Mouse (Mus musculus) midbrain, embryonic 11.5 days (tissue): ENCODE data around the gene Elf5. TPM values are rescaled to one million over a fixed set of nuclear protein-coding genes. Genes with fewer than 3 reads are reported as not detected.

Experiments
- ATAC-seq: fragments of 200-750 bp; cut with Nextera tagmentation; 2 replicates; pipeline ENCODE4 v1.8.0; 2017; ENCODE audit warnings: moderate TSS enrichment, moderate library complexity; ENCODE audit not compliant: low FRiP score
- DNase-seq: peaks from one replicate; pipeline ENCODE4 v3.0.0; 2015; ENCODE audit warnings: low spot score; ENCODE audit errors: missing footprints
- H3K27ac ChIP-seq: fragments of 300-500 bp; sonication (generic); 2 replicates; pipeline ENCODE4 v1.5.1; 2014; ENCODE audit warnings: low read depth, low read length
- H3K27me3 ChIP-seq: fragments of 300-500 bp; sonication (generic); 2 replicates; pipeline ENCODE4 v1.6.1; 2014; ENCODE audit warnings: mild to moderate bottlenecking, low read length, moderate library complexity, mixed read lengths; ENCODE audit not compliant: control insufficient read depth, insufficient read depth
- H3K36me3 ChIP-seq: fragments of 300-500 bp; sonication (generic); 2 replicates; pipeline ENCODE4 v1.6.1; 2014; ENCODE audit warnings: mild to moderate bottlenecking, low read length, moderate library complexity, mixed read lengths; ENCODE audit not compliant: control insufficient read depth, insufficient read depth
- H3K4me1 ChIP-seq: fragments of 300-500 bp; sonication (generic); 2 replicates; pipeline ENCODE4 v1.6.1; 2014; ENCODE audit warnings: low read length; ENCODE audit not compliant: control insufficient read depth, insufficient read depth
- H3K4me2 ChIP-seq: fragments of 300-500 bp; sonication (generic); 2 replicates; pipeline ENCODE4 v1.6.1; 2014; ENCODE audit warnings: mild to moderate bottlenecking, moderate library complexity
- H3K4me3 ChIP-seq: fragments of 300-500 bp; sonication (generic); 2 replicates; pipeline ENCODE4 v1.5.1; 2014; ENCODE audit warnings: low read depth, low read length
- H3K9ac ChIP-seq: fragments of 300-500 bp; sonication (generic); 2 replicates; pipeline ENCODE4 v1.6.1; 2014; ENCODE audit warnings: low read length
- H3K9me3 ChIP-seq: fragments of 300-500 bp; sonication (generic); 2 replicates; pipeline ENCODE4 v1.6.1; 2016; ENCODE audit warnings: low read length; ENCODE audit not compliant: control insufficient read depth
- WGBS: fragments of 180-500 bp; shearing (Covaris S2); extraction: QIAGEN DNeasy Blood & Tissue Kit; methylation state at CpG from one replicate; pipeline ENCODE4 v1.1.7; 2014; 5-methylcytosine and 5-hydroxymethylcytosine counted together
- polyA plus RNA-seq: library from polyadenylated mRNA; unstranded; fragments of >200 nt; fragmentation: Nextera tagmentation; extraction: Ambion mirVana; gene quantifications from 2 replicates; pipeline ENCODE4 v1.2.1, GENCODE M21; 2014

Elf5 gene
- polyA plus RNA-seq, 1 experiment from 2014 or later: not detected

DNA sequence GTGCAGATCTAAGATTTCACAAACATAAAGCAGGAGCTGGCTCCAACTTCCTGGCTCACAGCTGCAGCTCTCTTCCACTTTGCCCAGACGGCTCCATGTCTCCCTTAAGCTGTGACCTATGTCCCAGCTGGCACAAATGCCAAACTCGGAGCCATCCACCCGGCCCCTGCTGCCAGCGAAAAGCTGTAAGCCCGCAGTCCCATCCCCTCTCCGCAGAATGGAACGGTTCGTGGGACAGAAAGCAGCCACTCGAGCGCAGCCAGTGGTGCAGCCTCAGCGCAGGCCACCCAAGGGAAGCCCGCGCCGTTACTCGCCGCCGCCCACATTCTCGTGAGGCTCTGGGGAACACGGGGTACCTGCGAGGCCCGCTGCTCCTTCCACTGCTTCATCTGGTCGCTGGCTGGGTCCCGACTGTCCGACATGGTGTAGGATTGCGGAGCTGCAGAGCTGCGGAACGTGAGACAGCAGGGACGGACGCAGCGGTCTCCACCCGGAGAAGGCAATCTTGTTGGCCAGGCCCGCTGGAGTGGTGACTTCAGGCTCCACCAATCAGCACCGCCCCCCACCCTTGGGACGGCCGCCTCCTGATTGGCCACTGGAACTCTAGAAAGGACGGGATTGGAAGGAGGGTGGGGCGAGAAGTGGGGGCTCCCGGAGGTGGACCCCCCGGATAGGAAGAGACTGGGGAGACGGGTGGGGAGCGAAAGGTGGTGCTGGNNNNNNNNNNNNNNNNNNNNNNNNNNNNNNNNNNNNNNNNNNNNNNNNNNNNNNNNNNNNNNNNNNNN is 73.3 kb downstream of the Elf5 start, which contains the start of gene Cat:
Gene Cat, minus strand, starts transcription at position 544 of the 785 bp plus-strand sequence.
- Histone ChIP-seq H3K27ac (peak within 1 kb of the TSS; percentile 90), H3K27me3 (no peaks in the 10 kb centered on the region), H3K9me3 (no peaks in the 10 kb centered on the region), H3K4me3 (peak within 1 kb of the TSS; percentile 78), H3K9ac (peak within 1 kb of the TSS; percentile 94), H3K36me3 (no peaks in the 10 kb centered on the region), H3K4me2 (peak within 1 kb of the TSS; percentile 73), H3K4me1 (peaks cover 12% of the 10 kb centered on the region)
- peak; percentile 98 for DNase-seq
- peak; percentile 99 for ATAC-seq
- 0% methylated on average over 41 of the region's 41 CpGs for WGBS

DNA sequence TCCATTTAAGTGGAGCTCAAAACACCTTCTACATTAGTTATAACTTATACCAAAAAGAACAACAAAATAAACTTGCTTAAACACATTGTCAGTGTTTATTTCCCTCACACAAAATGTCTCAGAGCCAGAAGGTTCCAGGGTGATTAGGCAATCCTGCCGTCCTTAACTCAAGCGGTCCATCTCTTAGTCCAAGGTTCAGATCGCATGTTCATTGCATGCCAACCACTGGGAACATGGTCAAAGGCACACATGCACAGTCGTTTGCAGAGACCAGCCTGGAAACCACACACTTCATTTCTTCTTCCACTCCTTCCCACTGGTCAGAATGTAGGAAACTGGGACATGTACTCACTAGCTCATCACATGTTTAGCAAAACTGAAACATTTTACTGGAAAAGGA is 81.0 kb downstream of the Elf5 start:
- Histone ChIP-seq H3K27ac (no peak overlapping the region), H3K9ac (no peak overlapping the region), H3K4me3 (no peak overlapping the region), H3K36me3 (no peaks in the 10 kb centered on the region), H3K4me1 (no peaks in the 10 kb centered on the region), H3K4me2 (no peak overlapping the region), H3K9me3 (no peaks in the 10 kb centered on the region), H3K27me3 (no peaks in the 10 kb centered on the region)
- ATAC-seq (no peak), DNase-seq (no peak)
- 90% methylated on average over 4 of the region's 4 CpGs for WGBS

DNA sequence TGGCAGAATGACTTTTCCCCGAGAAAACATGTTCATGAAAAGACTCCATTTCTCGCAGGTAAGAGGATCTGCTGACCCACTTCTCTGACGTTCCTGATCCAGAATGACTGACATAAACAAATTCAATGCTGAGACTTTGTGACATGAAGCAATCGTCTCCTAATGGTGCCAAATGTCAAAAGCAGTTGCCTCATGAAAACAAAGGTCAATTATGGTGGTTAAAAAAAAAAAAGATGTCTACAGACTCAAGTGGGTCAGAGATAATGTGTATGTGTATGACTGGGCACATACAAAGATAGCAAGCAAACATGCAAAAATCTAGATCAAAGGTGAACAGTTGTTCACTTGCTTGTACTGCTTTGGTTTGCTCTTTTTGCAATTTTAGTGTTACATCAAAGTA is 82.3 kb downstream of the Elf5 start:
- Histone ChIP-seq H3K4me2 (no peak overlapping the region), H3K36me3 (no peaks in the 10 kb centered on the region), H3K9me3 (no peaks in the 10 kb centered on the region), H3K27me3 (no peaks in the 10 kb centered on the region), H3K4me3 (no peak overlapping the region), H3K27ac (no peak overlapping the region), H3K9ac (no peak overlapping the region), H3K4me1 (no peaks in the 10 kb centered on the region)
- WGBS: 63% methylated on average over 4 of the region's 4 CpGs
- no peak for ATAC-seq
- DNase-seq: no peak

DNA sequence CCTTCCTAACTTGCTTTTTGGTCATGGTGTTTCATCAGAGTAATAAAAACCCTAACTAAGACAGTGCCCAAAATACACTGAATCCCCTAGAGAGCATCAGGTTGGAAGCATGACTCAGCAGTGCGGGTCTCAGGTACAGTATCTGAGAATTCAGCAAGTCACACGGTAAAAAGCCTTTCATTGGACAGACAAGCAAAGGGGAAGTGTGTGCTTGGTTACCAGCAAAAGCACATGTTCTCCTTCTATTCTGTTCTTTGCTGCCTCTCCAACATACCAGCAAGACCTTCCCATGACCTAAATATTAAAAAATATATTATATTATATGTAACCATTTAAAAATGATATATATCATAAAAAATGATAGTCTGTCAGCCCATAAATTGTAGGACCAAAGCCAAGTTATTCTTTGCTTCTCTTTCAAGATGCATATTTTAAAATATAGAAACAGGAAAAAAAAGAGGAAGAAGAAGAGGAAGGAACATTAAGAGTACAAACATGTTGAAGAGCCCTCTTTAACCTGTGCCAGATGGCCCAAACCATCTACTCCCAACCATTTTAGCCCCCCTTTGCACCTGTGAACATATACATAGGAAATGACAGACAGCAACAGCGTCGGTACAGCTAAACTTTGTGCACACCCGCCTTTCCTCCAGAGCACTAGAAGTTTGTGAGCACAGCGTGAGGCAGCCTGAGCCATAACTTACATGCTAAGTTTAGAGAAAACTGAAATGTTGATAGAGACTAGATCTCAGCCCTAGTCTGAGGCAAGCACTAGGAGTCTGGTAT is 84.3 kb downstream of the Elf5 start:
- H3K36me3 ChIP-seq: no peaks in the 10 kb centered on the region
- no peaks in the 10 kb centered on the region for H3K4me1 ChIP-seq
- DNase-seq (no peak), ATAC-seq (no peak)
- H3K4me3 ChIP-seq: no peak overlapping the region
- WGBS: 91% methylated on average over 6 of the region's 6 CpGs
- H3K27ac ChIP-seq: no peak overlapping the region
- no peaks in the 10 kb centered on the region for H3K9me3 ChIP-seq
- no peaks in the 10 kb centered on the region for H3K27me3 ChIP-seq
- H3K9ac ChIP-seq: no peak overlapping the region
- no peak overlapping the region for H3K4me2 ChIP-seq

Other genes with a start within 250 kb of the Elf5 start
- not detected in 2 replicates for gene Ehf, start 108.4 kb upstream of the Elf5 start, polyA plus RNA-seq
- 149 and 157 TPM in 2 replicates for gene Cat, start 73.5 kb downstream of the Elf5 start, polyA plus RNA-seq
- gene Abtb2, start 154.6 kb downstream of the Elf5 start, polyA plus RNA-seq: 9.6 and 12.1 TPM in 2 replicates